Mouse (Mus musculus) heart, embryonic 14.5 days (tissue): ENCODE results near the gene Mical3. TPM values are rescaled to one million over a fixed set of nuclear protein-coding genes. Genes with fewer than 3 reads are reported as not detected.
"Not testable (repeated sequence)": the region's sequence is repeated elsewhere in the genome, so short reads cannot be mapped to it uniquely, and the experiment has no call there.

Experiments used
- ATAC-seq: fragments of 200-750 bp; cut with Nextera tagmentation; 2 replicates; pipeline ENCODE4 v1.8.0; 2017; ENCODE audit warnings: low read depth, moderate TSS enrichment; ENCODE audit not compliant: insufficient number of reproducible peaks, insufficient read depth, low FRiP score
- H3K27ac ChIP-seq, 2 experiments: fragments of 200-500 bp in 1 of 2; fragments of 300-500 bp in 1 of 2; sonication (generic) in 1 of 2; replicated peaks in 1 of 2; 2 replicates each; pipeline ENCODE4 v1.5.1; 2012 to 2014; ENCODE audit warnings: low read depth in 2 of 2, low read length in 2 of 2, control low read depth in 1 of 2, mild to moderate bottlenecking in 1 of 2, mixed read lengths in 1 of 2; ENCODE audit not compliant: control insufficient read depth in 1 of 2, insufficient read depth in 1 of 2
- H3K27me3 ChIP-seq: fragments of 300-500 bp; sonication (generic); 2 replicates; pipeline ENCODE4 v1.6.1; 2014; ENCODE audit warnings: mild to moderate bottlenecking, low read length, control low read depth; ENCODE audit not compliant: control insufficient read depth, insufficient read depth
- H3K36me3 ChIP-seq: fragments of 300-500 bp; sonication (generic); 2 replicates; pipeline ENCODE4 v1.6.1; 2014; ENCODE audit warnings: mild to moderate bottlenecking, control low read depth, low read length, mixed read lengths; ENCODE audit not compliant: control insufficient read depth, insufficient read depth
- H3K4me1 ChIP-seq, 2 experiments: fragments of 200-500 bp in 1 of 2; fragments of 300-500 bp in 1 of 2; sonication (generic) in 1 of 2; 2 replicates each; pipeline ENCODE4 v1.6.1; 2012 to 2014; ENCODE audit warnings: low read length in 2 of 2, control low read depth in 1 of 2, mixed read lengths in 1 of 2; ENCODE audit not compliant: control insufficient read depth in 2 of 2, insufficient read depth in 2 of 2
- H3K4me2 ChIP-seq: fragments of 300-500 bp; sonication (generic); 2 replicates; pipeline ENCODE4 v1.6.1; 2014; ENCODE audit warnings: mild to moderate bottlenecking, low read length
- H3K4me3 ChIP-seq, 2 experiments: fragments of 200-500 bp in 1 of 2; fragments of 300-500 bp in 1 of 2; sonication (generic) in 1 of 2; 2 replicates each; pipeline ENCODE4 v1.5.1; 2012 to 2014; ENCODE audit warnings: low read length in 2 of 2, mild to moderate bottlenecking in 2 of 2, control low read depth in 1 of 2, low read depth in 1 of 2, moderate library complexity in 1 of 2; ENCODE audit not compliant: control insufficient read depth in 1 of 2, insufficient read depth in 1 of 2
- H3K9ac ChIP-seq: fragments of 300-500 bp; sonication (generic); 2 replicates; pipeline ENCODE4 v1.6.1; 2014; ENCODE audit warnings: mild to moderate bottlenecking, low read length
- H3K9me3 ChIP-seq: fragments of 300-500 bp; sonication (generic); 2 replicates; pipeline ENCODE4 v1.6.1; 2016; ENCODE audit warnings: low read length, control low read depth; ENCODE audit not compliant: control insufficient read depth
- WGBS: fragments of 180-500 bp; shearing (Covaris S2); extraction: QIAGEN DNeasy Blood & Tissue Kit; methylation state at CpG from one replicate; pipeline ENCODE4 v1.1.7; 2014; 5-methylcytosine and 5-hydroxymethylcytosine counted together
- polyA plus RNA-seq: library from polyadenylated mRNA; unstranded; fragments of >200 nt; fragmentation: Nextera tagmentation; extraction: Ambion mirVana; gene quantifications from 2 replicates; pipeline ENCODE4 v1.2.1, GENCODE M21; 2014

The Mical3 gene
- polyA plus RNA-seq, 1 experiment from 2014 or later, result 46.2 TPM

GRCm38 (mm10) chr6:120917975-120918374, 212.8 kb downstream of the Mical3 start:
- Histone ChIP-seq H3K4me2 (no peak overlapping the region), H3K36me3 (no peaks in the 10 kb centered on the region), H3K4me1 (peaks cover 5% of the 10 kb centered on the region in 2 experiments), H3K4me3 (no peak overlapping the region), H3K9me3 (peaks cover 4% of the 10 kb centered on the region; the same call in 1 of the 2 replicates), H3K27ac (no peak overlapping the region), H3K27me3 (peaks cover 5% of the 10 kb centered on the region; the same call in 1 of the 2 replicates), H3K9ac (no peak overlapping the region)
- ATAC-seq, result no peak
- WGBS, result 63% methylated on average over 3 of the region's 3 CpGs

- WGBS, result 28% methylated on average over 9 of the region's 14 CpGs
- not testable (repeated sequence) for ATAC-seq
Observed at GRCm38 (mm10) chr6:120916972-120917881, 213.6 kb downstream of the Mical3 start.

GRCm38 (mm10) chr6:120916074-120916971, 214.5 kb downstream of the Mical3 start, which contains the start of gene Bid:
Gene Bid, minus strand, starts transcription at chr6:120916853.
- H3K27ac ChIP-seq, result no peak within 1 kb of the TSS
- ATAC-seq, result peak; percentile 90
- peaks cover 3% of the 10 kb centered on the region; the same call in 1 of the 2 replicates for H3K9me3 ChIP-seq
- peak within 1 kb of the TSS; percentile 98 for H3K4me2 ChIP-seq
- peak within 1 kb of the TSS; percentile 72 for H3K9ac ChIP-seq
- 1% methylated on average over 64 of the region's 67 CpGs for WGBS
- no peaks in the 10 kb centered on the region for H3K36me3 ChIP-seq
- H3K4me1 ChIP-seq, result peaks cover 10 to 16% of the 10 kb centered on the region in 2 experiments
- H3K27me3 ChIP-seq, result peaks cover 5% of the 10 kb centered on the region; the same call in 1 of the 2 replicates
- H3K4me3 ChIP-seq, result peak within 1 kb of the TSS; percentile 48 to 50

More at GRCm38 (mm10) chr6:120916972-120917881, 213.6 kb downstream of the Mical3 start:
- H3K9me3 ChIP-seq, H3K27me3 ChIP-seq, H3K27ac ChIP-seq, H3K4me1 ChIP-seq, H3K36me3 ChIP-seq: not testable (repeated sequence)
- Histone ChIP-seq H3K4me2 (peak overlapping the region; percentile 98), H3K4me3 (peak overlapping the region; percentile 48 to 50), H3K9ac (peak overlapping the region; percentile 72)

GRCm38 (mm10) chr6:120915649-120915975, 215.2 kb downstream of the Mical3 start:
- Histone ChIP-seq H3K27me3 (peaks cover 5% of the 10 kb centered on the region; the same call in 1 of the 2 replicates), H3K4me3 (no peak overlapping the region), H3K9me3 (no peaks in the 10 kb centered on the region), H3K4me2 (peak overlapping the region; percentile 98), H3K27ac (no peak overlapping the region), H3K4me1 (peaks cover 10 to 17% of the 10 kb centered on the region in 2 experiments), H3K36me3 (no peaks in the 10 kb centered on the region), H3K9ac (no peak overlapping the region)
- ATAC-seq, result no peak
- WGBS, result 39% methylated on average over 2 of the region's 2 CpGs

- Histone ChIP-seq H3K27ac (no peak overlapping the region), H3K27me3 (peaks cover 5% of the 10 kb centered on the region; the same call in 1 of the 2 replicates), H3K4me2 (0 out of 2 replicates have a peak overlapping the region, but pooled peaks have one; percentile 9), H3K9ac (no peak overlapping the region), H3K4me1 (peaks cover 10 to 17% of the 10 kb centered on the region in 2 experiments), H3K36me3 (no peaks in the 10 kb centered on the region), H3K4me3 (no peak overlapping the region), H3K9me3 (no peaks in the 10 kb centered on the region)
- no peak for ATAC-seq
- WGBS, result 38% methylated on average over 9 of the region's 9 CpGs
Observed at GRCm38 (mm10) chr6:120914911-120915648, 215.7 kb downstream of the Mical3 start.

GRCm38 (mm10) chr6:120914533-120914910, 216.3 kb downstream of the Mical3 start:
- ATAC-seq, result no peak
- Histone ChIP-seq H3K9ac (no peak overlapping the region), H3K36me3 (no peaks in the 10 kb centered on the region), H3K9me3 (no peaks in the 10 kb centered on the region), H3K4me3 (no peak overlapping the region), H3K27me3 (peaks cover 5% of the 10 kb centered on the region; the same call in 1 of the 2 replicates), H3K27ac (no peak overlapping the region), H3K4me1 (peaks cover 10 to 17% of the 10 kb centered on the region in 2 experiments), H3K4me2 (no peak overlapping the region)
- WGBS, result 69% methylated on average over 4 of the region's 4 CpGs

GRCm38 (mm10) chr6:120913783-120914182, 217.0 kb downstream of the Mical3 start:
- no peak for ATAC-seq
- no peaks in the 10 kb centered on the region for H3K9me3 ChIP-seq
- H3K36me3 ChIP-seq, result no peaks in the 10 kb centered on the region
- 85% methylated on average over 8 of the region's 8 CpGs for WGBS
- H3K27me3 ChIP-seq, result peaks cover 5% of the 10 kb centered on the region; the same call in 1 of the 2 replicates
- no peak overlapping the region for H3K27ac ChIP-seq
- H3K4me3 ChIP-seq, result no peak overlapping the region
- H3K9ac ChIP-seq, result no peak overlapping the region
- peaks cover 10 to 17% of the 10 kb centered on the region in 2 experiments for H3K4me1 ChIP-seq
- no peak overlapping the region for H3K4me2 ChIP-seq
